Comparison of ENCODE assay signal across 8 mouse cellular contexts in genomic region chr14:31251626-31252025, GRCm38 (mm10). TPM values are rescaled to one million over a fixed set of nuclear protein-coding genes. Genes with fewer than 3 reads are reported as not detected.
DNase-seq lines count a peak whose midpoint lies in the region; ATAC-seq and TF ChIP-seq lines count a peak whose summit lies in the region.

No protein-coding gene starts in this region.

- no peak for TF ChIP-seq POLR2A in spleen, adult 2 months (IDR thresholded peaks at IDR 0.05; ENCODE audit: low read depth, low read length)

- peak overlapping the region; percentile 100 for H3K27ac ChIP-seq in spleen, adult 2 months (ENCODE audit: insufficient read depth, low read length)
- H3K27ac ChIP-seq in limb, embryonic 15.5 days, result peak overlapping the region; percentile 96
- peak overlapping the region; percentile 42; the same call in 1 of the 2 replicates for H3K27ac ChIP-seq in stomach, embryonic 16.5 days (ENCODE audit: low read length)

- peak overlapping the region; percentile 99 for H3K9ac ChIP-seq in limb, embryonic 15.5 days
- peak overlapping the region; percentile 95 for H3K9ac ChIP-seq in stomach, embryonic 16.5 days (ENCODE audit: low read length)

- H3K9me3 ChIP-seq in limb, embryonic 15.5 days, result no peaks in the 10 kb centered on the region
- no peaks in the 10 kb centered on the region for H3K9me3 ChIP-seq in stomach, embryonic 16.5 days (replicated peaks; ENCODE audit: control insufficient read depth, low read length)

- H3K4me3 ChIP-seq in spleen, adult 2 months (ENCODE audit: extremely low read depth, insufficient read depth, insufficient read length), result peak overlapping the region; percentile 87
- peak overlapping the region; percentile 100 for H3K4me3 ChIP-seq in limb, embryonic 15.5 days
- H3K4me3 ChIP-seq in stomach, embryonic 16.5 days (replicated peaks; ENCODE audit: low read length), result peak overlapping the region; percentile 71

- no peak for DNase-seq in cerebellum, postnatal 36 days
- no peak for DNase-seq in spleen, adult 2 months (ENCODE audit: low read depth in 1 of 2, low spot score in 2 of 2)
- DNase-seq in spleen, postnatal 14 days (ENCODE audit: low spot score in 2 of 2), result no peak
- DNase-seq in cerebellum, postnatal 4 days (ENCODE audit: low spot score in 2 of 2), result no peak
- no peak for DNase-seq in urinary bladder, postnatal 14 days (ENCODE audit: low spot score)

- no peak for TF ChIP-seq CTCF in spleen, adult 2 months (IDR thresholded peaks at IDR 0.05; ENCODE audit: extremely low read depth, insufficient read depth, insufficient read length, insufficient replicate concordance)

- H3K4me2 ChIP-seq in limb, embryonic 15.5 days, result peak overlapping the region; percentile 82
- peak overlapping the region; percentile 74 for H3K4me2 ChIP-seq in stomach, embryonic 16.5 days (ENCODE audit: low read depth, low read length)

- 1% methylated on average over 18 of the region's 18 CpGs for WGBS in spleen, adult 2 months
- WGBS in limb, embryonic 15.5 days, result 4% methylated on average over 18 of the region's 18 CpGs
- WGBS in stomach, embryonic 16.5 days, result 2% methylated on average over 18 of the region's 18 CpGs

- no peaks in the 10 kb centered on the region for H3K27me3 ChIP-seq in spleen, adult 2 months (ENCODE audit: control insufficient read depth, insufficient read depth, low read length)
- no peaks in the 10 kb centered on the region for H3K27me3 ChIP-seq in limb, embryonic 15.5 days
- no peaks in the 10 kb centered on the region for H3K27me3 ChIP-seq in stomach, embryonic 16.5 days (ENCODE audit: control insufficient read depth, insufficient read depth, low read length)

- H3K4me1 ChIP-seq in spleen, adult 2 months (ENCODE audit: control insufficient read depth, insufficient read depth, insufficient read length), result no peaks in the 10 kb centered on the region; the same call in 1 of the 2 replicates
- H3K4me1 ChIP-seq in limb, embryonic 15.5 days, result peaks cover 13% of the 10 kb centered on the region
- peaks cover 13% of the 10 kb centered on the region; the same call in 1 of the 2 replicates for H3K4me1 ChIP-seq in stomach, embryonic 16.5 days (ENCODE audit: control insufficient read depth, insufficient read depth, low read length)

- ATAC-seq in cerebellum, adult (ENCODE audit: insufficient number of reproducible peaks, low FRiP score, low TSS enrichment), result peak; percentile 20
- no peak; the same call in 1 of the 2 replicates for ATAC-seq in limb, embryonic 15.5 days (ENCODE audit: insufficient number of reproducible peaks, low FRiP score, low TSS enrichment, low read depth)
- peak; percentile 26; the same call in 1 of the 2 replicates for ATAC-seq in stomach, embryonic 16.5 days (ENCODE audit: insufficient read depth, low FRiP score)

- peaks cover 19% of the 10 kb centered on the region for H3K36me3 ChIP-seq in spleen, adult 2 months (ENCODE audit: control insufficient read depth, insufficient read depth, low read length)
- peaks cover 39% of the 10 kb centered on the region for H3K36me3 ChIP-seq in limb, embryonic 15.5 days
- peaks cover 4% of the 10 kb centered on the region; the same call in 1 of the 2 replicates for H3K36me3 ChIP-seq in stomach, embryonic 16.5 days (ENCODE audit: control insufficient read depth, insufficient read depth, low read length)

RNA-seq across cellular contexts. Expression of gene Bap1, which starts 0.4 kb away (rescaled TPM):
- 31.8 and 40.6 TPM in 2 replicates for polyA plus RNA-seq in spleen, adult 2 months (2012; rRNA removed)
- polyA plus RNA-seq in limb, embryonic 15.5 days (2015; fragmentation: Nextera tagmentation; extraction: Ambion mirVana), result 74.5 and 75.4 TPM in 2 replicates
- 64.1 and 69.0 TPM in 2 replicates for polyA plus RNA-seq in stomach, embryonic 16.5 days (2015; fragmentation: Nextera tagmentation; extraction: Ambion mirVana)

RNA-seq across cellular contexts. Expression of gene Phf7, which starts 0.5 kb away (rescaled TPM):
- 4.9 and 6.3 TPM in 2 replicates for polyA plus RNA-seq in spleen, adult 2 months (2012; rRNA removed)
- 9.5 and 12.5 TPM in 2 replicates for polyA plus RNA-seq in limb, embryonic 15.5 days (2015; fragmentation: Nextera tagmentation; extraction: Ambion mirVana)
- 9.5 and 12.7 TPM in 2 replicates for polyA plus RNA-seq in stomach, embryonic 16.5 days (2015; fragmentation: Nextera tagmentation; extraction: Ambion mirVana)

RNA-seq across cellular contexts. Expression of gene Sema3g, which starts 34.0 kb away (rescaled TPM):
- 4.0 and 4.3 TPM in 2 replicates for polyA plus RNA-seq in spleen, adult 2 months (2012; rRNA removed)
- polyA plus RNA-seq in limb, embryonic 15.5 days (2015; fragmentation: Nextera tagmentation; extraction: Ambion mirVana), result 1.2 and 1.5 TPM in 2 replicates
- polyA plus RNA-seq in stomach, embryonic 16.5 days (2015; fragmentation: Nextera tagmentation; extraction: Ambion mirVana), result 0.67 and 0.90 TPM in 2 replicates

RNA-seq across cellular contexts. Expression of gene Nisch, which starts 34.9 kb away (rescaled TPM):
- 257 and 263 TPM in 2 replicates for polyA plus RNA-seq in spleen, adult 2 months (2012; rRNA removed)
- polyA plus RNA-seq in limb, embryonic 15.5 days (2015; fragmentation: Nextera tagmentation; extraction: Ambion mirVana), result 336 and 363 TPM in 2 replicates
- polyA plus RNA-seq in stomach, embryonic 16.5 days (2015; fragmentation: Nextera tagmentation; extraction: Ambion mirVana), result 289 and 291 TPM in 2 replicates

RNA-seq across cellular contexts. Expression of gene Tnnc1, which starts 43.5 kb away (rescaled TPM):
- 0.18 and 0.62 TPM in 2 replicates for polyA plus RNA-seq in spleen, adult 2 months (2012; rRNA removed)
- 276 and 549 TPM in 2 replicates for polyA plus RNA-seq in limb, embryonic 15.5 days (2015; fragmentation: Nextera tagmentation; extraction: Ambion mirVana)
- polyA plus RNA-seq in stomach, embryonic 16.5 days (2015; fragmentation: Nextera tagmentation; extraction: Ambion mirVana), result 6.3 and 46.9 TPM in 2 replicates

Comparison
In these comparisons a context has a peak if more than half of its experiments do, and no peak if none do; other contexts are left out.
1. H3K27ac ChIP-seq: peak in every context shown above with its lines; median percentile 100 in spleen, adult 2 months; 96 in limb, embryonic 15.5 days; 42 in stomach, embryonic 16.5 days.